Mouse (Mus musculus) erythroblast, adult 5-6 weeks (primary cell): ENCODE data around the gene Rfwd3. TPM values are rescaled to one million over a fixed set of nuclear protein-coding genes. Genes with fewer than 3 reads are reported as not detected.
"Not testable (repeated sequence)": the region's sequence is repeated elsewhere in the genome, so short reads cannot be mapped to it uniquely, and the experiment has no call there.

Source experiments
- ATAC-seq: replicated peaks from 2 replicates; pipeline ENCODE4 v1.8.0; 2016; ENCODE audit warnings: moderate number of reproducible peaks, mild to moderate bottlenecking, moderate TSS enrichment, inconsistent platforms; ENCODE audit not compliant: poor library complexity, low FRiP score, severe bottlenecking
- total RNA-seq, 2 experiments: library from RNA; stranded (forward) in 1 of 2; stranded (reverse) in 1 of 2; fragments of 150-400 nt in 1 of 2; fragments of 200-764, 138-1000 nt in 1 of 2; gene quantifications; 2 replicates each; pipeline versions ENCODE4 v1.2.3 to v1.2.4; 2015 to 2017; ENCODE audit warnings: low replicate concordance in 2 of 2

Gene Rfwd3
- total RNA-seq (2015; ENCODE audit: low replicate concordance), result 25.9 and 29.0 TPM in 2 replicates
- 44.0 and 45.0 TPM in 2 replicates for total RNA-seq (2017; ENCODE audit: low replicate concordance)

DNA sequence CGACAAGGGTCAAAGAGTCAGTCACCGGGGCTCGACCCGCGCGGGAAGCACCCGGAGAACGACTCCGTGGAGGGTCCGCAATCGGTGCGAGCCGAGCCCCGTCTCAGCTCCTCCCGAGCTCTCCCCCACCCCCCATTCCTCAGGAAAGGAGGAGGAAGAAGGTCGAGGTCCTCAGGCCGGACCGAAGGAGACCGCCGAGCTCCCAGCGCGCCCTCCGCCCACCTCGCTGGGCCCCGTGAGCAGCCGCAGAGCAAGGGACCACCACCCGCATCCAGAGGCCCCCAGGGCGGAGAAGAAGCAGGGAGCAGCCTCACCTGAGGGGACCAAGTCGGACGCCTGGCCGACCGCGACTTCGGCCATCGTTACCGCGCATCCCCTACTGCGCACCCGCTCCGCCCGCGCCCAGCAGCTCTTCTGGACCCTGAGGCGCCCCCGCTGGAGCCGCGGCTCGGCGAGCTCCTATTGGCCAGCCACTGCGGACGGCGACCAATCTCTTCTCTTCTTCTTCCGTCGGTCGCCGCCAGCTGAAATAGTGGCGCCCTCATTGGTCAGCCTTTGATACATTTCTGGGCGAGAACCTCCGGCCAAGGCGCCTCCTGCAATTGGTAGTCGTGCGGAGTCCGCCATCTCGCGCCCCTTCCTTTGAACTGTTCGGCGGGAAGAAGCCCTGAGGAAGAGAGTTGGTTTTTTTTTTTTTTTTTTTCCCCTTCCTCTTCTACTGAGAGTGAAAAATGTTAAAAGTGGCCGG is at the start of gene Rfwd3:
TSS of gene Rfwd3 (minus strand) at position 402 of the 748 bp plus-strand sequence.
- ATAC-seq, result peak; percentile 99

DNA sequence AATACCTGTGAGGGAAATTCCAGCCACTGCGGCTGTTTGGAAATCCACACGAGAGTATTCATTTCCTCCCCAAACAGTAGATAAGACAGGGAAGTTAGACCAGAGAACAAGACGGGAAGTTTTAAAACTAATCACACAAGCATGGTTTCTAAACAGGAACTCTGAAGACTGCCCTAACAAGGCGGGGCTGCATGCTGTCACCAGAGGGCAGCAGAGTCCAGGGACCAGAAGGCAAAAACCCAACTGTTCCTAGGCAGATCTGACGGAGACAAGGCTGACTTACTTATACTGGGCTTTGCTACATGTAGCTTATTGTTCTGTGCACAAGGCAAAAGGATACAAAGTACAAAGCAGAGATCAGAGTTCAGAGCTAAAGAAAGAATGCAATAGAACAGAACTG is 43.2 kb upstream of the Rfwd3 start:
- ATAC-seq, result peak; percentile 72

DNA sequence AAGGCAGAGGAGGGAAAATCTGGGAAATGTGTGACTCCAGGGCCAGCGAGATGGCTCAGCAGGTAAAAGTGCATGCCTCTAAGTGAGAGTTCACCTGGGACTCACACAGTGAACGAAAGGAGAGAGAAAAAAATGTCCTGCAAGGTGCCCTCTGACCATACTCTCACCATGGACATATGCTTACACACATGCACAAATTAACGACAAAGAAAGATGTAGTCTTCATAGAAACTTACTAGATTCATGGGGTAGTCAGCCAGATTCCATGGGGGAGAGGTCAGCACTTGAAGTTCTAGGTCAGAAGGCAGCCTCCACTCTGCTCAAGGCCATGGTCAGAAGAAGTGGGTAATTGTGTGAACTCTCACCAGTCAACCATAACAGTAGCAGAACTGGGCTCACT is 40.2 kb upstream of the Rfwd3 start:
- no peak for ATAC-seq

DNA sequence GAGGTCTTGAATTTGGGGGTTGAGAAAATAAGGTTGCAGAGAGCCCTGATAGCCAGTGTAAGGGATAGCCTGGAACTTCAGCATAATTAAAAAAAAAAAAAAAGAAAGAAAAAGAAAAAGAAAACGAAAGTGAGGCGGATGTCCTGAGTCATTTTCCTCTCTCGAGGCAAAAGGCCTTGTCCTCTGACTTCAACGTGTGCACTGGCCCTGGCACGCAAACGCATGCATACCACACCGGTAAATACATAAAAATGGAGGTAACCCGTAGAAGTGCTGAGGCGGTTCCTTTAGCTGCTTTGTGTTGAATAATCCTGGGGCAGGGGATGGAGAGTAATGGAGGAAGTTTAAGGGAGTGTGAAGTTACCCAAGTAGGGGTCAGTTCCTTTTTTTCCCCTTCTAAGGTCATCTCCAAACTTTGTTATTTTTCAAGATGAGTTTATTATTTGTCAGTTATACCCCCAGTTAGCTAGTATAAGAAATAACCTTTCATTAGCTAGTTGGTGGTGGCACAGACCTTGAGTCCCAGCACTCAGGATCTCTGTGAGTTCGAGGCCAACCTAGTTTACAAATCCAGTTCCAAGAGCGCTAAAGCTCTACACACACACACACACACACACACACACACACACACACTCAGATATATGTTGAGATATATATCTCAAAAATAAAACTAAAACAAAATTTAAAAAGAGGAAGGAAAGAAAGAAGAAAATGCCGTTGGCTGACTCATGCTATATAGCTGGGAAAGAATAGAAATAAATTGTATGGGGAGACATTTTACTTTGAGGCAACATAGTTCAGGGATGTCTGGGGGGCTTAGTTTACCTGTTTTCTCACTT is 38.6 kb upstream of the Rfwd3 start:
- ATAC-seq, result no peak

DNA sequence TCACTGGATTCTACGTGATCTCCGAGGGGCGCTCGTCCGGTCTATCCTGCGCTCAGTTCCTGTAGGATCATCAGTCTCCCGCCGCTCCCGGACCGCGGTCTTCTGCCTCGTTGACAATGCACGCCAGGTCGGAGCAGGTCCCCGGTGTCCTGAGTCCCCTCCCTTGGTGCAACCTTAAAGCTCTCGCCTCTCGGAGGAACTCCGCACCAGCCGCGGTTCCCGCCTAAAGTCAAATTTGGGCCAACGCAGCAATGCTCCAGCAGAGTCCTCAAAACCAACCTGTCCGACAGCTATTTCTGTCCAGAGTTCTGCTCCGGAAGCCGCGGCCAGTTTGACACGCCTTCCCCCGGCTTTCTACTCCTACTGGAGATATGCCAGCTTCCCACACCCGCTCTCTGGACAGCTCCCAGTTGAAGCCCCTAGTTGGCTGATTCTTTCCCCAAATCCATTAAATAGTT is 37.9 kb upstream of the Rfwd3 start, which contains the start of gene Mlkl:
TSS of gene Mlkl (minus strand) at position 288 of the 458 bp plus-strand sequence.
- peak; percentile 73 for ATAC-seq

DNA sequence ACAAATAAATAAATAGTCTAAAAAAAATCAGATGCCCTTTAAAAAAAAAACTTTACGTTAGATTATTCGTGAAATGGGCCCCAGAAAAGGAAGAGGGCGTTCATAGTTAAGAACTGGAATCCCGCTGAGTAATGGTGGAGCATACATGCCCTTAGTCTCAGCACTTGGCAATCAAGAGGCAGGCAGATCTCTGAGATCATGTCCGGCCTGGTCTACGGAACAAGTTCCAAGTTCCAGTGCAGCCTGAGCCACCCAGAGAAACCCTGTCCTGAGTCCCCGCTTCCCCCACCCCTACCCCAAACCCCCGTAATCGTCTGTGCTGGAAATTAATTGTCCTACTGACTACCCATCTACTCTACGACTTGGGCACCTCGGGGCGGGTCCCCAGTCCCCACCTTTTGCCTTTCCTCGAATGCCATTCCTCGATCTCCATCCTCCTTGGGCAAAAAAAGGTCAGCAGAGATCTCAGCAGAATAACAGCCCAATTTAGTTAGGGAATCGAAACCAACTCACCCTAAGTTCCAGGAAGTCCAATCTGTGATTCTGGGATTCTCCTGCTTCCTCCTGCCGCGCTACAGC is 37.4 kb upstream of the Rfwd3 start:
- ATAC-seq, result peak; percentile 71

DNA sequence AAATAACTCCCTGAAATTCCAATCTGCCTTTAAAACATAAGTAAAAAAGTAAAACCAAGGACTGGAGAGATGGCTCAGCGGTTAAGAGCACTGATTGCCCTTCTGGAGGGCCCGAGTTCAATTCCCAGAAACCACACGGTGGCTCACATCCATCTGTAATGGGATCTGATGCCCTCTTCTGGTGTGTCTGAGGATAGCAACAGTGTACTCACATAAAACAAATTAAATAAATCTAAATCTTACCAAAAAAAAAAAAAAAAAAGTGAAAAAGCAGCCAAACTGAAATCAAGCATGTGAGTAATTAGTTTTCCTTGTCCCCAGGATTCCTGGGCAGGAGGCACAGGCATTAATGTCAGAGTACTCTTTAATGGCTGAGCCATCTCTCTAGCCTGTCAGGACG is 36.7 kb upstream of the Rfwd3 start:
- no peak for ATAC-seq

DNA sequence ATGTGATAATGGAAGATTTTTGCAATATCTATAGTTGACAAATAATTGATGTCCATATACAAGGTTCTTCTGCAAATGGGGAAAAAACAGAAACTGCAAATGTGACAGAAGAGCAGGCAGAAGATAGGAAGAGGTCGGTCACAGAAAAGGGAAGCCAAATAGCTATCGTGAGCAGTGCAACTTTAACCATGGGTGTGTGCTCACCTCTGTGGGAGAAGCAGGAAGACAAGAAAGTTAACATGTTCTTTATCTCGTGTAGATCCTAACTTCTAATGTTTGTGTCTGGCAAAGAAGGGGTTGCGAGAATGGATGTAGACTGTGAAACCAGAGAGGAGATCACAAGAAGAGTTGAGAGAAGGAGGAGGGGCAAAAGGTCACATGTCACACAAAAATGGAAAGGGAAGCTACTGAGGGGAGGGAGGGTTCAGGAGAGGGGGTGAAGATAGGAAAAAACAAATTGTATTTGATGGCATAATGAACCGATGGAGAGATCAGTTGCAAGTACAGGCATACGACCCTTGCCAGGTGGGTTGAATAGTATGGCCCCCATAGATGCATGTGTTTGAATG is 25.3 kb upstream of the Rfwd3 start:
- no peak for ATAC-seq

DNA sequence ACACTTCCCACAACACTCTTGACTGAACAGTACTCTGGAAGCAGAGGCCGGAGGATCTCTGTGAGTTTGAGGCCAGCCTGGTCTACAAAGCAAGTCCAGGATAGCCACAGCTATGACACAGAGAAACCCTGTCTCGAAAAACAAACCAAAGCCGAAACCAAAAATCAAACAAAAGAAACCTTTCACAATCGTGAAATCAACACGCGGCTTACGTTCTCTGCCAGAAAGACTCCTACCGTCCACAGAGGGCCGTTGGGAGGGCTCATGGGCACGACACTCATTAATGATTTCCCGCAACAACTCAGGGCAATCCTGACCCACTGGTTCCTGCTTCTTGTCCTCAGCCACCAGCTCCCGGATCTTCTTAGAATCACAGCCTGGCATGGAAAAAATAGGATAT is 14.7 kb upstream of the Rfwd3 start:
- no peak for ATAC-seq

DNA sequence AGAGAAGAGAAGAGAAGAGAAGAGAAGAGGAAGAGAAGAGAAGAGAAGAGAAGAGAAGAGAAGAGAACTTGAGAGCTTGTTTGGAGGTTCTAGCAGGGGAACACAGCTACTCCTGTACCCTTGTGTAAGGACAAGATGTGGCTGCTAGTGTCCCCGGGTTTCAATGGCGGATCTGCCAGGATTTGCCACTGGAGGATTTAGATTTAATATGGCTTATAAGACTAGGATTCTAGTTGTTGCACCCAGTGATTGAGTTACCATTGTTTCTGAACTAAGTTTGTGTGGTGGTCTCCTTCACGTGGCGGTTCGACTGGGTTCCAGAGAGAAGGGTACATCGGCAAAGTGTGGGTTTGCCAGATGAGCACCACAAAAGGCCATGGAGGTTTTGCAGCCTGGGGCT is 13.9 kb upstream of the Rfwd3 start:
- ATAC-seq, result not testable (repeated sequence)

DNA sequence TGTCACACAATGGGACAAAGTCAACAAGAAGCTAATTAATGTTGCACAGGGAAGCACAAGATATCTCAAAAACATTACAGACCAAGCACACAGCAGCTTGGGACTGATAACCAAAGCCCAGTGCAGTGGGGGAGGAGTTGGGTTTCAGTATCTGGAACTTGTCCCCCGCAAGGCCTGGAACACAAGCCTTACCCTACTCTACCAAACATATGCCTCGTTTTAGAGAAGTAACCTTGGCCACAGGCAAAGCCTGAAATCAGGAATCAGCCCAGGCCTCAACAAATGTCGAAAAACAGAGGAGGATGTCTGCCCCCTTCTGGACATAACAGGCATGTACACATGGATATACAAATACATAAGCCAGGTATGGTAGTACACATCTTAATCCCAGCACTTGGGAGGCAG is 12.7 kb upstream of the Rfwd3 start:
- ATAC-seq, result peak; percentile 98

DNA sequence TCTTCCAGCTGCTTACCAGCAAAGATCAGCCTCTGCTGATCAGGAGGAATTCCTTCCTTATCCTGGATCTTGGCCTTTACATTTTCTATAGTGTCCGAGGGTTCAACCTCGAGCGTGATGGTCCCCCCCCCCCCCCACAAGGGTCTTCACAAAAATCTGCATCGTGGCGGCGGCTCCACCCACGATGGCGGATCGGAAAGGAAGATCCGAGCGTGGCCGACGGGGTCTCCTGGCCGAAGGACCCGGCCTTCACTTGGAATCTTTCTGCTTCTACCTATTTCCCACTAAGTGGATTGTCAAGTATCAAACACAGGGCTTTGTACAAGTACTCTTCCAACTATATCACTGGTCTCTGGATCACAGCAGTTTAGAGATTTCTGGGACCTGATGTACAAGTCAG is 10.0 kb upstream of the Rfwd3 start:
- peak; percentile 60 for ATAC-seq

DNA sequence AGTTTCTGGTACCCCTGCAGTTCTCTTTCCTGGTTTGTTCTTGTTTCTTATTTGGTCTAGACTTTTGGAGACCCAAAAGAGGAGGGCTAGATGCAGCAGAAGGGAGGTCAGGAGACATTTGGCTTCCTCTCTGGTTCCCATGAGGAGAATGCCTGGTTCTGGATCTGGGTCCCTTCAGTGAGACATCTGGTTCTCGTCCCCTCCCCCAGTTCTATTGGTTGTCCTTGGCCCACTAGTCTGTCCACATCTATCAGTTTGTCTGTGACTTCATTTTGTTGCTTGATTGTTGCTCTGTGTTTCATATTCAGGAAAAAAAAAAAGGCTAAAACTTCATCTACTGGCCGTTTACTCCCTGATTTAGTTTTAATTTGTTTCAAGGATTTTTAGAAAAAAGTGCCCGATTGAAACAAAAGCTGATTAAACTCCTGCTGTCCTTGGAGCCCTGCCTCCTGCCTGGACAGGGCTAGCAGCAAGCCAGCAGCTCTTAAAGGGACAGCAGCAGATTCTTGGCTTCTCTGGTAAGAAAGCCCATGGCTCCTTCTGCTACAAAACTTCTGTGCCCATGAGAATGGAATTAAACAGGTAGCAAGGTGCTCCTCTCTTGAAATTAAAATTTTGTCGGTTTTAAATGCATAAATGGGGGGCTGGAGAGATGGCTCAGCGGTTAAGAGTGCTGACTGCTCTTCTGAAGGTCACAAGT is 5.2 kb upstream of the Rfwd3 start:
- no peak for ATAC-seq

DNA sequence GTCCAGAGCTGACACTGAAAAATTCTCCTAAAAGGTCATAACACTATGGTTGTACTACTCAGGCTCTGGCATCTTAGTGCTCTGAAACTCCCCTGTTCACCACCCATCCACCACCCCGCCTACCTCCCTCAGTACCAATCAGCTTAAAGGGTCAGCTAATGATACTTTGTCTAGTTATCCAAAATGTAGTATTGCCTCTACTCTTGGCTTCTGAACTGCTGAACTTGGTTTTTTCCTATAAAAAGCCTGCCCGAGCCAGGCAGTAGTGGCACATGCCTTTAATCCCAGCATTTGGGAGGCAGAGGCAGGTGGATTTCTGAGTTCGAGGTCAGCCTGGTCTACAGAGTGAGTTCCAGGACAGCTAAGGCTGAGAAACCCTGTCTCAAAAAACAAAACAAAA is 4.3 kb upstream of the Rfwd3 start:
- ATAC-seq, result no peak

DNA sequence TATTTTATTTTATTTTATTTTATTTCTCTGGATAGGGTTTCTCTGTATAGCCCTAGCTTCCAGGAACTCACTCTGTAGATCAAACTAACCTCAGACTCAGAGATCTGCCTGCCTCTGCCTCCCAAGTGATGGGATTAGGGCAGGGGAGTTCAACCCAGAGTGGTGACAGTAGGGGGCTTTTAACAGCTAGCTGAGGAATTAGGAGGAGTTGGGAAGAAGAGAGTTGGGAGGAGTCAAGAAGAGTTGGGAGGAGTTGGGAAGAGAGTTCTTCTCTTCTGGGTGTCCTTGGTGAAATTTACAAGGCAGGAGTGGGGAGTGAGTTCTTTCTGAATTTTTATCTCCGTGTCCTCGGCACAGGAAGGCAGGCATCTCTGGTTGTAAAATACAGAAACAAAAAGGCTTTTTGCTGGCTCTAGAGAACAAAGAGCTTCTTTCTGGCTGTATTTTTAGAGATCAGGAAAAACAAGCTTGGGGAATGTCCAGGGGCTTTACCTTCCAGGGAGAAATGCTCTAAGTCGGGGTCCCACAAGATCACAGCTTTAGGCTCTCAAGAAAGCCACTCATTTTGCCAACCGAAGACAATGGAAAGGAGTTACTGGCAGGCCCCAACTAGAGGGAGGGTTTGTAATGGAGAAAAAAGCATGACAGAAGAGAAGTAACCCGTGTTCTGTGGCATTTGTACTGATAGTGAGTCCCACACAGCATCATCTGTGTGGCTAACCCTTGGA is 3.2 kb upstream of the Rfwd3 start:
- ATAC-seq, result not testable (repeated sequence)

DNA sequence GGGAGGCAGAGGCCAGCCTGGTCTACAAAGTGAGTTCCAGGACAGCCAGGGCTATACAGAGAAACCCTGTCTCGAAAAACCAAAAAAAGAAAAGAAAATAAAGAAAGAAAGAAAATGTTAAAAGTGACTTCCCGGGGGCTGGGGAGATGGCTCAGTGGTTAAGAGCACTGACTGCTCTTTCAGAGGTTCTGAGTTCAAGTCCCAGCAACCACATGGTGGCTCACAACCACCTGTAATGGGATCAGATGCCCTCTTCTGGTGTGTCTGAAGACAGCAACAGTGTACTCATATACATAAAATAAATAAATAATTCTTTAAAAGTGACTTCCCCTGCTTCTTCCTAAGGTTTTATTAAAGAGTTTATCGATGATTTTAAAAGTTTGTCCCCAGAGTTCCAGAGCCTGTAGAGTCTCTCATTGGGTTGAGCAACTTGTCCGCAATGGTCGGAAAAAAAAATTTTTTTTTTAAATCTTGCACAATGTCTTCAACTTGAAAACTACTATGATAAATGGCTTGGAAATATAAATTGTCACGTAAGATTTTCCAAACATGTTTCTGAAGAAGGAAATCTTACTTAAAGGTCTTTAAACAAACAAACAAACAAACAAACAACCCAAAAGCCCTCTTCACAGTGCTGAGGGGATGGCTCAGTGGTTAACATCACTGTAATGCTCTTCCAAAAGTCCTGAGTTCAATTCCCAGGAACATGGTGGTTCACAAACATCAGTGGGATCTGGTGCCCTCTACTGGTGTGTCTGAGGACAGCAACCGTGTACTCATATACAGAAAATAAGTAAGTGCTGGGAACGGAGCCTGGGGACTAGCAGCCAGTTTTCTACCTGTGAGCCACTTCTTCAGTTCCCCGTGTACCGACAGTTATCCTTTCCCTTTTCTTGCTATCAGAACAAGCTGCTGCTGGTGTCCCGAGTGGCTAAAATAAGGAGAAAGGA is 850 bp upstream of the Rfwd3 start:
- no peak for ATAC-seq

DNA sequence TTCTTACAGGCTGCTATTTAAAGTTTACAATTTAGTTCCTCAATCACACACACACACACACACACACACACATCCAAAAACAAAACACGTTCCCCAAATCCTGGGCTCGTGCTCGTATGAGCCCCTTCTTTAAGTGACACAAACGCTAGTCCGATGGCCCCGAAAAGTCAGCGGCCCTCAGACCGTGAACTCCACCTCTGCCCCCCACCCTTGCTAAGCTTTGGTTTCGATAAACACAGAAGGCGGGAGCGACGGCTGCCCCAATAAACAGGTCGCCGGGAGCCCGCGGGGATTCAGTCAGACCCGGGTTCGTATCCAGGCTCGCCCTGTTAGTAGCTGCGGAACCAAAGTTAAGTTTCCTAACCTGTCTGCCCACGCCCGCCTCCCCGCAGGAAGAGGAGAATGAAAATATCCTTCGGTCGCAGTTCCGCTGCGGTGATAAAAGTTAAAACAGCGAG is 630 bp downstream of the Rfwd3 start:
- peak; percentile 49 for ATAC-seq

DNA sequence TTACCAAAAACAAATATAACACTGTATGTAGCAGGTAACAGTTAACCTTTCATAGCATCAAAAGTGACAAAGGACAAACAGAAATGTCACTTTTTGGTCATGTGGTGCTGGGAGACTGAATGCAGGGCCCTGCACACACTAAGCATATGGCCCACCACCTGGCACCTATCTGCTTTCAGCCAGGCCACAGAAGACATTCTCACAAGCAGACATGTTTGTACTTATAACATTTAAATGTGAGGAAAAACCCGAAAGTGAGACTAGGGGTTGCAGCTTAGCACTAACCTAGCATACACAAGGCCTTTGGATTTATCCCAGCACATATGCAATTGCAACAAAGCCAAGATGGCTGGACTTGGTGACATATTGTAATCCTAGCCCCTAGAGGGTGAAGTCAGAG is 2.0 kb downstream of the Rfwd3 start:
- no peak for ATAC-seq
